In the genomic region with DNA sequence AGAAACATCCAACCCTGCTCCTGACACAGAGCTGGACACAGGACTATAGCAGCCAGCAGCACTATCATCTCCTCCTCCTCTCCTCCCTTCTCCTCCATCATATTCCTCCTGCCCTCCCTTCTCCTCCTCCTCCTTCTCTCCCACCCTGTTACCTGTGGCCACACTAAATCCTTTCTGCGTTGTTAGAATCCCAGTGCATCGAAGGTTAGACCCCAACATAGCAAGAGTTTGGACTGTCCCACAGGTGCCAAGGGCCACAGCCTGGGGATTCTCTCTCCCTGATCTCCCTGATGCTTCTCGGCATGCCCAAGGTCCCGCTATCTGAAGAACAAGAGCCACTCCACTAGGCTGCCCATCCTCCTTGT, we compare ENCODE assay signal across 8 mouse cellular contexts. TPM values are rescaled to one million over a fixed set of nuclear protein-coding genes. Genes with fewer than 3 reads are reported as not detected.
DNase-seq lines count a peak whose midpoint lies in the region; ATAC-seq and TF ChIP-seq lines count a peak whose summit lies in the region.

No protein-coding gene starts in this region.

- TF ChIP-seq CTCF in embryonic fibroblast, embryonic 13.5 days (IDR thresholded peaks at IDR 0.05; ENCODE audit: borderline replicate concordance, insufficient read depth, low read length), result no peak

- H3K27me3 ChIP-seq in kidney, embryonic 15.5 days, result peaks cover 22% of the 10 kb centered on the region
- peaks cover 9% of the 10 kb centered on the region; the same call in 1 of the 2 replicates for H3K27me3 ChIP-seq in limb, embryonic 10.5 days (ENCODE audit: low read depth, poor library complexity, severe bottlenecking)
- H3K27me3 ChIP-seq in neural tube, embryonic 14.5 days (ENCODE audit: control insufficient read depth, insufficient read depth, low read length), result no peaks in the 10 kb centered on the region

- DNase-seq in kidney, postnatal 4 days, result no peak
- DNase-seq in limb, embryonic 10.5 days (ENCODE audit: low spot score), result peak; percentile 58
- no peak for DNase-seq in c-Kit-positive CD71-positive TER-119-positive erythroid progenitor cells, embryonic 14.5 days (ENCODE audit: low spot score)
- no peak for DNase-seq in retina, postnatal 1 day

- H3K4me1 ChIP-seq in kidney, embryonic 15.5 days, result peaks cover 30% of the 10 kb centered on the region
- no peaks in the 10 kb centered on the region for H3K4me1 ChIP-seq in embryonic fibroblast, embryonic 13.5 days (ENCODE audit: control insufficient read depth, insufficient read depth, low read length)
- H3K4me1 ChIP-seq in limb, embryonic 10.5 days, result peaks cover 51% of the 10 kb centered on the region
- peaks cover 4% of the 10 kb centered on the region; the same call in 1 of the 2 replicates for H3K4me1 ChIP-seq in neural tube, embryonic 14.5 days (ENCODE audit: control insufficient read depth, insufficient read depth, low read length)

- peak overlapping the region; percentile 59 for H3K4me3 ChIP-seq in kidney, embryonic 15.5 days (replicated peaks)
- H3K4me3 ChIP-seq in embryonic fibroblast, embryonic 13.5 days (ENCODE audit: insufficient read depth, low read length), result peak overlapping the region; percentile 71
- peak overlapping the region; percentile 70 for H3K4me3 ChIP-seq in limb, embryonic 10.5 days
- peak overlapping the region; percentile 37 for H3K4me3 ChIP-seq in neural tube, embryonic 14.5 days (ENCODE audit: low read depth, low read length)

- H3K4me2 ChIP-seq in kidney, embryonic 15.5 days, result peak overlapping the region; percentile 87
- peak overlapping the region; percentile 68 for H3K4me2 ChIP-seq in neural tube, embryonic 14.5 days (ENCODE audit: low read depth, low read length)

- H3K36me3 ChIP-seq in kidney, embryonic 15.5 days, result no peaks in the 10 kb centered on the region
- H3K36me3 ChIP-seq in limb, embryonic 10.5 days, result no peaks in the 10 kb centered on the region
- H3K36me3 ChIP-seq in neural tube, embryonic 14.5 days (ENCODE audit: control insufficient read depth, insufficient read depth, low read length), result no peaks in the 10 kb centered on the region

- WGBS in kidney, embryonic 15.5 days, result 20% methylated on average over 4 of the region's 4 CpGs
- WGBS in limb, embryonic 10.5 days, result 19% methylated on average over 4 of the region's 4 CpGs
- 27% methylated on average over 4 of the region's 4 CpGs for WGBS in neural tube, embryonic 14.5 days

- no peak for TF ChIP-seq POLR2A in embryonic fibroblast, embryonic 13.5 days (IDR thresholded peaks at IDR 0.05; ENCODE audit: low read depth, low read length)

- H3K9ac ChIP-seq in kidney, embryonic 15.5 days, result peak overlapping the region; percentile 61
- H3K9ac ChIP-seq in neural tube, embryonic 14.5 days (replicated peaks; ENCODE audit: low read depth, low read length), result 0 out of 2 replicates have a peak overlapping the region, but pooled peaks have one; percentile 35

- ATAC-seq in kidney, embryonic 15.5 days (replicated peaks; ENCODE audit: low FRiP score), result 0 out of 2 replicates have a peak, but pooled peaks have one; percentile 22
- no peak for ATAC-seq in neural tube, embryonic 14.5 days (ENCODE audit: low read depth)
- ATAC-seq in megakaryocyte, adult 5-6 weeks (ENCODE audit: poor library complexity, severe bottlenecking), result no peak

- peak overlapping the region; percentile 87 for H3K27ac ChIP-seq in kidney, embryonic 15.5 days
- peak overlapping the region; percentile 42; the same call in 1 of the 2 replicates for H3K27ac ChIP-seq in embryonic fibroblast, embryonic 13.5 days (ENCODE audit: insufficient read depth, low read length)
- peak overlapping the region; percentile 92 for H3K27ac ChIP-seq in limb, embryonic 10.5 days
- H3K27ac ChIP-seq in neural tube, embryonic 14.5 days (ENCODE audit: low read depth, low read length), result no peak overlapping the region

- no peaks in the 10 kb centered on the region for H3K9me3 ChIP-seq in kidney, embryonic 15.5 days (replicated peaks)
- no peaks in the 10 kb centered on the region for H3K9me3 ChIP-seq in limb, embryonic 10.5 days (replicated peaks)
- no peaks in the 10 kb centered on the region for H3K9me3 ChIP-seq in neural tube, embryonic 14.5 days (ENCODE audit: control insufficient read depth, low read length)

RNA-seq across cellular contexts. Expression of gene Daam2, which starts 0.7 kb away (rescaled TPM):
- 6.6 and 7.1 TPM in 2 replicates for polyA plus RNA-seq in kidney, embryonic 15.5 days (2015; fragmentation: Nextera tagmentation; extraction: Ambion mirVana)
- 13.7 and 19.0 TPM in 2 replicates for polyA plus RNA-seq in embryonic fibroblast, embryonic 13.5 days (2011; ENCODE audit: insufficient read length, low read depth, missing spikeins)
- polyA plus RNA-seq in limb, embryonic 10.5 days (2016; fragmentation: Nextera tagmentation; extraction: Ambion mirVana), result 8.2 and 10.7 TPM in 2 replicates
- 6.0 and 6.9 TPM in 2 replicates for polyA plus RNA-seq in neural tube, embryonic 14.5 days (2014; fragmentation: Nextera tagmentation; extraction: Ambion mirVana)
- not detected in 2 replicates for total RNA-seq in megakaryocyte, adult 5-6 weeks (2015)
- under 0.01 and 0.04 TPM in 2 replicates for total RNA-seq in megakaryocyte, adult 5-6 weeks (2017)

RNA-seq across cellular contexts. Expression of gene Kif6, which starts 51.5 kb away (rescaled TPM):
- 2.1 TPM in 2 replicates for polyA plus RNA-seq in kidney, embryonic 15.5 days (2015; fragmentation: Nextera tagmentation; extraction: Ambion mirVana)
- polyA plus RNA-seq in embryonic fibroblast, embryonic 13.5 days (2011; ENCODE audit: insufficient read length, low read depth, missing spikeins), result 3.1 and 3.8 TPM in 2 replicates
- 3.2 and 4.3 TPM in 2 replicates for polyA plus RNA-seq in limb, embryonic 10.5 days (2016; fragmentation: Nextera tagmentation; extraction: Ambion mirVana)
- polyA plus RNA-seq in neural tube, embryonic 14.5 days (2014; fragmentation: Nextera tagmentation; extraction: Ambion mirVana), result 3.1 and 3.4 TPM in 2 replicates
- total RNA-seq in megakaryocyte, adult 5-6 weeks (2015), result not detected in 2 replicates
- not detected in 2 replicates for total RNA-seq in megakaryocyte, adult 5-6 weeks (2017)
